Mouse (Mus musculus) thymus, adult 2 months (tissue): Measurements from ENCODE around the gene Npnt. TPM values are rescaled to one million over a fixed set of nuclear protein-coding genes. Genes with fewer than 3 reads are reported as not detected.

Source experiments
- DNase-seq: peaks from one replicate; pipeline ENCODE4 v3.0.0; 2021
- H3K27ac ChIP-seq: fragments of 200-500 bp; 2 replicates; pipeline ENCODE4 v1.5.1; 2012; ENCODE audit warnings: low read length, control low read depth; ENCODE audit not compliant: control insufficient read depth, insufficient read depth
- H3K27me3 ChIP-seq: fragments of 200-500 bp; 2 replicates; pipeline ENCODE4 v1.6.1; 2012; ENCODE audit warnings: mild to moderate bottlenecking, low read length, moderate library complexity, mixed read lengths; ENCODE audit not compliant: control insufficient read depth, insufficient read depth
- H3K36me3 ChIP-seq: fragments of 200-500 bp; 2 replicates; pipeline ENCODE4 v1.6.1; 2012; ENCODE audit warnings: mild to moderate bottlenecking, low read length, moderate library complexity; ENCODE audit not compliant: control insufficient read depth, insufficient read depth
- H3K4me1 ChIP-seq: fragments of 200-500 bp; replicated peaks from 2 replicates; pipeline ENCODE4 v1.6.1; 2012; ENCODE audit warnings: low read length; ENCODE audit not compliant: control insufficient read depth, insufficient read depth
- H3K4me3 ChIP-seq: fragments of 200-500 bp; 2 replicates; pipeline ENCODE4 v1.5.1; 2012; ENCODE audit warnings: mild to moderate bottlenecking, low read length, control low read depth, moderate library complexity; ENCODE audit not compliant: control insufficient read depth, insufficient read depth
- CTCF ChIP-seq: fragments of 200-500 bp; IDR thresholded peaks from 2 replicates; pipeline ENCODE4 v1.5.1; 2012; ENCODE audit warnings: mild to moderate bottlenecking, control low read depth, low read length, moderate library complexity, borderline replicate concordance; ENCODE audit not compliant: control insufficient read depth, poor library complexity, insufficient read depth; ENCODE audit errors: extremely low read depth
- POLR2A ChIP-seq: fragments of 200-500 bp; IDR thresholded peaks from 2 replicates; pipeline ENCODE4 v1.6.1; 2012; ENCODE audit warnings: mild to moderate bottlenecking, low read length, control low read depth, moderate library complexity; ENCODE audit not compliant: control insufficient read depth, poor library complexity, insufficient read depth; ENCODE audit errors: extremely low read depth
- WGBS: fragments of 180-500 bp; shearing (Covaris S2); methylation state at CpG from one replicate; pipeline ENCODE4 v1.1.7; 2018; 5-methylcytosine and 5-hydroxymethylcytosine counted together
- polyA plus RNA-seq: library from polyadenylated mRNA; depleted of rRNA; stranded (reverse); fragments of >200 nt; gene quantifications from 2 replicates; pipeline ENCODE4 v1.2.3, GENCODE M21; 2012

The Npnt gene
- polyA plus RNA-seq, 1 experiment, result 10.5 TPM

GRCm38 (mm10) chr3:132864329-132864919 lies 85.7 kb downstream of the Npnt start:
- DNase-seq, result no peak
- H3K27ac ChIP-seq, result no peak overlapping the region

GRCm38 (mm10) chr3:132863843-132864242 lies 86.2 kb downstream of the Npnt start:
- Histone ChIP-seq H3K27me3 (no peaks in the 10 kb centered on the region), H3K4me1 (peaks cover 7% of the 10 kb centered on the region; the same call in 1 of the 2 replicates), H3K4me3 (no peak overlapping the region), H3K27ac (no peak overlapping the region), H3K36me3 (no peaks in the 10 kb centered on the region)
- DNase-seq, result no peak
- 89% methylated on average over 13 of the region's 13 CpGs for WGBS
- TF ChIP-seq CTCF (no peak), POLR2A (no peak)

More at GRCm38 (mm10) chr3:132864329-132864919, 85.7 kb downstream of the Npnt start:
- no peaks in the 10 kb centered on the region for H3K36me3 ChIP-seq
- 65% methylated on average over 14 of the region's 14 CpGs for WGBS
- H3K4me1 ChIP-seq, result peaks cover 7% of the 10 kb centered on the region; the same call in 1 of the 2 replicates
- TF ChIP-seq CTCF, result no peak
- no peak for TF ChIP-seq POLR2A
- no peak overlapping the region for H3K4me3 ChIP-seq
- no peaks in the 10 kb centered on the region for H3K27me3 ChIP-seq

GRCm38 (mm10) chr3:132860796-132861195 lies 89.3 kb downstream of the Npnt start:
- H3K27me3 ChIP-seq, result no peaks in the 10 kb centered on the region
- no peak overlapping the region for H3K4me3 ChIP-seq
- 95% methylated on average over 8 of the region's 8 CpGs for WGBS
- H3K36me3 ChIP-seq, result no peaks in the 10 kb centered on the region
- H3K27ac ChIP-seq, result no peak overlapping the region
- H3K4me1 ChIP-seq, result peaks cover 7% of the 10 kb centered on the region; the same call in 1 of the 2 replicates
- TF ChIP-seq CTCF (no peak), POLR2A (no peak)
- no peak for DNase-seq

- no peaks in the 10 kb centered on the region for H3K36me3 ChIP-seq
- 92% methylated on average over 7 of the region's 7 CpGs for WGBS
- TF ChIP-seq POLR2A (no peak), CTCF (no peak)
- H3K4me3 ChIP-seq, result no peak overlapping the region
- DNase-seq, result no peak
- H3K4me1 ChIP-seq, result peaks cover 7% of the 10 kb centered on the region; the same call in 1 of the 2 replicates
- H3K27ac ChIP-seq, result no peak overlapping the region
- no peaks in the 10 kb centered on the region for H3K27me3 ChIP-seq
Measured at GRCm38 (mm10) chr3:132859573-132859972, 90.5 kb downstream of the Npnt start.

- TF ChIP-seq CTCF (no peak), POLR2A (no peak)
- 61% methylated on average over 11 of the region's 11 CpGs for WGBS
- no peaks in the 10 kb centered on the region for H3K27me3 ChIP-seq
- H3K27ac ChIP-seq, result no peak overlapping the region
- H3K4me3 ChIP-seq, result no peak overlapping the region
- peaks cover 7% of the 10 kb centered on the region; the same call in 1 of the 2 replicates for H3K4me1 ChIP-seq
- no peaks in the 10 kb centered on the region for H3K36me3 ChIP-seq
- DNase-seq, result no peak
Measured at GRCm38 (mm10) chr3:132858849-132859248, 91.2 kb downstream of the Npnt start.

GRCm38 (mm10) chr3:132856651-132857050 lies 93.4 kb downstream of the Npnt start:
- no peak overlapping the region for H3K4me3 ChIP-seq
- 43% methylated on average over 6 of the region's 6 CpGs for WGBS
- H3K36me3 ChIP-seq, result no peaks in the 10 kb centered on the region
- no peak for DNase-seq
- H3K27me3 ChIP-seq, result no peaks in the 10 kb centered on the region
- H3K27ac ChIP-seq, result no peak overlapping the region
- H3K4me1 ChIP-seq, result peaks cover 7% of the 10 kb centered on the region; the same call in 1 of the 2 replicates
- TF ChIP-seq POLR2A (no peak), CTCF (no peak)
